Mouse (Mus musculus): Measurements from ENCODE around the gene Pglyrp2.

Gene Pglyrp2

GRCm38 (mm10) chr17:32402779-32403157 is 21.2 kb downstream of the Pglyrp2 start:
- no peak for DNase-seq (ENCODE audit: low read depth, low spot score)

GRCm38 (mm10) chr17:32402011-32402778 is 21.8 kb downstream of the Pglyrp2 start:
- no peak for DNase-seq (ENCODE audit: low read depth, low spot score)

DNA sequence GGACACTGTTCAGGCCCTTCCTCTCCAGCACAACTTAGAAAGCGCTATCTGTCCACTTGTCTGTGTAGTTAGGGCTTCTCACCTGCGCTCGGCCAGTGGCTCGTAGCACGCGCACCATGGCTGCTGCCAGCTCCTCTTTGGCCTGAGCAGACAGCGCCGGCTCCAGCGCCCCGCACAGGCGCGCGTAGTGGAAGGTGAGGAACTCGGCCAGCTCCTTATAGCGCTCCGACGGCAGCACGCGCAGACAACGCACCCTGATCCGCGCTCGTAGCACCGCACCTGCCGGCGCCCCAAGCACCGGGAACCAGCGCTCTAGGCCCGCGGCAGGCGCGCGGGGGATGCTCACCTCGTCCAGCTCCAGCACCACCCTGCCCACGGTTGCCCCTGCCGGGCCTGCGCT is 27.7 kb downstream of the Pglyrp2 start:
- DNase-seq (ENCODE audit: low read depth, low spot score) = no peak

- DNase-seq (ENCODE audit: low read depth, low spot score) = no peak
Measured at GRCm38 (mm10) chr17:32393944-32394343, 30.0 kb downstream of the Pglyrp2 start.

- peak; percentile 85 for DNase-seq (ENCODE audit: low read depth, low spot score)
Measured at GRCm38 (mm10) chr17:32389101-32389659, 34.8 kb downstream of the Pglyrp2 start, which contains the start of gene Wiz. Gene Wiz (minus strand): TSS chr17:32389439.

DNA sequence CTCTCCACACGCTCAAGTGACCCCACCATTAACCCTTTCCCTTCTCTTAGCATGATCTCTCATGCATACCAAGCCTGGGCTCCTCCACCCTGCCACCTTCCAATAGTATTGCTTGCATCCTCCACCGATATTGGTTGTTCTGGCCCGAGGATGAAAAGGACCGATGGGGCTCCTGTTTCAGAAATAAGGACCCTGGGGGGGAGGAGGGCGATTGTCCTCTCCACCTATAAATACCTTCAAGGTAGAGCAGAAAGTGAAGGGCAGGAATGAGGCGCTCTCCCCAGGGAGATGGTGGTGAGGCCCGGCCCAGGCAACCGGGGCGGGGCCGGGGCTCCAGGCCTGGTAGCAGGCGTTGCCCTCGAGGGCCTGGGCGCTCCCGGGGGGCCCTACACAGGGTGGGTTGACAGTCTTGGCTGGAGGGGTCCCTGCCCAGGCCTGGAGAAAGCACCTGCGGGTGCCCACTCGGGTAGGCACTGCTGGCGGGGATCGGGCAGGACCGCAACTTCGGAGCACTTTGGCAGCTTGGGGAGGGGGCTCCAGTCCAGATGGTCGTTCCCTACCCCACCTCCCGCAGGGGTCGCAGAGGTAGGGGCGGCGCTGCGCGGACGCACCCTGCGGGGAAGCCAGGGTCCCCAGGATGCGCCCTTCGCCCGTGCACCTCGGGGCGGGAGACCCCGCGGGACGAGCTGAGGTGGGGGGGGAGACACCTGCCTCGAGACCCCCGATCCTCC is 35.4 kb downstream of the Pglyrp2 start:
- DNase-seq (ENCODE audit: low read depth, low spot score) = no peak

- no peak for DNase-seq (ENCODE audit: low read depth, low spot score)
Measured at GRCm38 (mm10) chr17:32387986-32388369, 36.0 kb downstream of the Pglyrp2 start.

GRCm38 (mm10) chr17:32386659-32387432 is 37.1 kb downstream of the Pglyrp2 start:
- no peak for DNase-seq (ENCODE audit: low read depth, low spot score)

GRCm38 (mm10) chr17:32383661-32384060 is 40.3 kb downstream of the Pglyrp2 start:
- DNase-seq (ENCODE audit: low read depth, low spot score) = no peak

DNA sequence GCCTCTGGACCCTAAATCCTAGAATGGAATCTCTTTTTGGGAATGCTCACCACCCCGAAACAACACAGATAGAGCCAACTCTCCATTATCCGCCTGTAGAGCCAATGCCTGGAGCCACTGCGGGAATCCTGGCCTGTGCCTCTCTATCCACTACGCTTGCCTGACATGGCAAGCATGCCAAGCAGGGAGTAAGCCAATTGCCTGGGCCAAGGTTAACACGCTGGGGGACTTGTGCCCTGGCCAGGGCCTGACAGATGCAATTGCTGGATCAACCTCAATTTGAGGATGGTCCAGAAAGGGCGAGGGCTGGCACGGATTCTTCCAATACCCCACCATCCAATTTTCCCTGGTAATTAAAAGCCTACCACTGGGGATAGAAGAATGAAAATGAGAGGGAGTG is 41.4 kb downstream of the Pglyrp2 start:
- DNase-seq (ENCODE audit: low read depth, low spot score) = no peak

DNA sequence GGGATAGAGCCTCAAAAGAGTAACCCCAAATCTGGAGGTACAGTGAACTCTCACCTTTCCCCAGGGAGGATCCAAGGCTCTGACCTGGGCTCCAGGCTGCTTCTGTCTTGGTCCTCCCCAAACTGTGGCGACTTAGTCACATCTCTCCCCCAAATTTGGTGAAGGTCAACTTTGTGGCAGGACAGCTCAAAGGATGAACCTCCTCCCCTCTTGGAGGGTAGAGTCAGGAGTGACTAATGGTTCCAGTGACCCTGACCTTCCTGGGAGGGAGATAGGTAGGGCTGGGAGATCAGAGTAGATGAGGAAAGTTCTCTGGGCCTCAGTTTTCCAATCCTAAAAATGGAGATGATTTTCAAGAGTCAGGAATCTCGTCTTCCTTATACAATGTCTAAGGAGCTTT is 45.2 kb downstream of the Pglyrp2 start:
- DNase-seq (ENCODE audit: low read depth, low spot score) = no peak

DNA sequence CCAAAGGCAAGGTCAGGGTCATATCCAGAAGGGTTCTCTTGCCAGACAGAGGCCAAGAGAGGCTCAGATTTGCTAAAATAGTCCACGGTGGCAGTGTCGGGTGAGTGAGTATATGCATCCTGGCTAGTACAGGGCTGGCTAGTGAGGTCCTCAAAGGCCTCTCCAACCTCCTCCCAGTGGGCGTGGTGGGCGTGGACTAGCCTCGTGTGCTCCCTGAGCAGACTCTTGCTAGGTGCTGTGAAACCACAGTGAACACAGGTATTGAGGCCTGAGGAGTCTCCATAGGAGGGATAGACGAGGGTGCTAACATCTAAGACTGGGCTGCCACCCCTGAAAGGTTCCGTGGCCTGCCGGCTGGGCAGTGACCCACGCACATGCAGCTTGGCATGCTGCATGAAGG is 46.8 kb downstream of the Pglyrp2 start:
- no peak for DNase-seq (ENCODE audit: low read depth, low spot score)

DNA sequence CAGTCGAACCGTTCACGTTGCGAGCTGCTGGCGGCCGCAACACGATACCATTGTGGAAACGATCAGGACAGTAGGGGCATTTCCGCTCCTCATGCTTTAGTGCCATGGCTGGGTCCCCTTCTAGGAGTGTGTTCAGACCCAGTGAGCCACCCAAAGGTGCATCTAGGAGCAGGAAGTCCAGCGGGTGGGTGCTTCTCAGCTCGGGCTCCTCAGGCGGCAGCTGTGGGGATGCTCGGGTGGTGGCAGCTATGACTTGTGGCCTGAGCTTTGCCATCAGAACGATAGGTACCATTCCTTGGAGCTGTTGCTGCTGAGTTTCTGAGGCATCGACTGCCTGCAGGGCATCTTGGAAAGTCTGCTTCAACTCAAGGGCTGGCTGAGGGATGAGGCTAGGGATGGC is 47.5 kb downstream of the Pglyrp2 start:
- no peak for DNase-seq (ENCODE audit: low read depth, low spot score)

- no peak for DNase-seq (ENCODE audit: low read depth, low spot score)
Measured at GRCm38 (mm10) chr17:32368991-32369578, 54.9 kb downstream of the Pglyrp2 start.

DNA sequence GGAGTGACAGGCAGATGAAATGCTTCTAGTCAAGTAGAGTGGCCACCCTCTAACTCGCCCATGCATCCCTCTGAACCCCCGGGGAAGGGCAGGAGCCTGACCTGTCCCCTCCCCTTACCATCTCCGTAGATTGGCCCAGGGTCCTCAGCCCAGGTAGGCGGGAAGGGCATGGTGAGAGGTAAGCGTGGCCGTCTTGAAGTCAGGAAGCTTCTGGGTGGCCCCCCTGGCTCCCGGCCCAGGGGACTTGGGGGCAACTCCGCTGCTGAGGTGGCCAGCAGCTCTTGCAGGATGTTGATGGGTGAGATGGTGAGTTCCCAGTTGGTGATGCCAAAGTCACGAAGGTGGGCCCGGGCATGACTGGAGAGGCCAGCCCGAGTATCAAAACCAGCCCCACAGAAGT is 56.3 kb downstream of the Pglyrp2 start:
- no peak for DNase-seq (ENCODE audit: low read depth, low spot score)

GRCm38 (mm10) chr17:32365296-32365695 is 58.7 kb downstream of the Pglyrp2 start:
- DNase-seq (ENCODE audit: low read depth, low spot score) = no peak

DNA sequence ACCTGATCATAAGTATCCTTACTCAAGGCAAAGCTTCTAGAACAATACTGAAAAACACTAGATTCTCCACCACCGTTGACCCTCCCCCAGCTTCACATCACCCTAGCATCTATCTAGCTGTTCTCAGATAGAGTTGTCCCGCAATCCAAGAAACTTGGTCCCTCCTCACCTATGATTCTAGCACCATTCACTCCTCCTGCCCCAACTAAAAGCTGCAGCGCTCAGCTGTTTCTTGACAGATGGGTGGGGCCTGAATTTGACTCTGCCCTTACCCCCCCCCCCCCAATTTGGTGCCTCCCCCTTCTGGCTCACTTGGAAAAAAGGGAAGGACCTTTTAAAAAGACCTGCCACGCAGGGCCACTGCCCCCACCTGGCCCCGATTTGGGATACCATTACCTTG is 59.1 kb downstream of the Pglyrp2 start:
- no peak for DNase-seq (ENCODE audit: low read depth, low spot score)

DNA sequence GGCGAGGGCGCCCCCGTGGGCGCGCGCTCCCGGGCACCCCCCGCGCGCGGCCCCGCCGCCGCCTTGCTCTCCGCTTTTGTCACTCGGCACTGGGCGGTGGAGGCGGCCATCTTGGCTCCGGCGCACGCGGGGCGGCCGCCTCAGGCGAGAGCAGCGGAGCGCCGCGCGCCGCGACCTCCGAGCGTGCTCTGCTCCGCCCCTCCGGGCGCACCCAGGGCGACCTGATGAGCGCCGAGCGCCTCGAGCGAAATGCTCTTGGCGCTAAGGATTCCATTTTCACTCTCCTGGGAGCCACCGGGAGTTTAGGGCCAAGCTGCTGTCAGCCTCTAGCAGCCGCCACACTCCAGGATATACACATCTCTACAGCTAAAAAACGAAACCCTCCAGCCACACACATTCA is 59.6 kb downstream of the Pglyrp2 start:
- peak; percentile 94 for DNase-seq (ENCODE audit: low read depth, low spot score)

- DNase-seq (ENCODE audit: low read depth, low spot score) = no peak
Measured at GRCm38 (mm10) chr17:32363821-32364301, 60.1 kb downstream of the Pglyrp2 start.

DNA sequence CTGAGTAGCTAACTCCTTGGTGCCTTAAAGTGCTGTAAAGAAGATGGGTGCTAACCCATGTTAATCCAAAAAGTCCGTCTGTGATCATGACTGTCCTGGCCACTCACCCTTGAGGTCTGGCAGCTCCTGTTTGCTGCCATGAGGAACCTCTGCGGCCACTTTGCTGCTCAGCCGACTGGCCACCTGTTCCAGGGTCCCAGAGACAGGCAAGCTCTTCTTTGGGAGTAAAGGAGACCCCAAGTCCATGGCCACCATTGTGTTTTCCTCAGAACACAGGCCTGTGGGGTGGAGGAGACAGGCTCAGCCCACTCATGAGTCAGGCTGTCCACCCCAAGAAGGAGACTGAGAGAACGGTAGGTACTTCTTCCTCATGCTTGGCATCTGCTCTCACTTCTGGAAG is 61.3 kb downstream of the Pglyrp2 start:
- DNase-seq (ENCODE audit: low read depth, low spot score) = no peak

Measured in forelimb bud, embryonic 11.5 days (tissue).